12 mouse cellular contexts compared by ENCODE assay signal in the genomic region with DNA sequence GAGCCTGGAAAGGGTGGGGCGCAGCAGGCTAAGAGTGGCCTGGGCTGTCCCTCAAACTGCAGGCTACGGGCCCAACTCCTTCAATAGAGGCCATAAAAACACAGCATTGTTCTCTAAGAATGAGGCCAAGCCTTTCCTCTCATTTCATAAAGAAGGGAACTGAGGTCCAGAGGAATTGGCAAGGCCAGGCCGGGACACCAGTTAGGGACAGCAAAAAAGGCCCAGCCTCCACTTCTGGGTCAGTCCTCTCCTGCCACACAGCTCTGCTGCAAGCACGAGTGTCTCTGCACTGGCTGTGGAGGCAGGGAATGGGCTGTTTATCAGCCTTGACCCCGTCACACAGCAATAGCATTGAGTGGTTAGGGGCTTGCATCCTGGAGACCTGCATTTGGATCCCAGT. TPM values are rescaled to one million over a fixed set of nuclear protein-coding genes. Genes with fewer than 3 reads are reported as not detected.
DNase-seq lines count a peak whose midpoint lies in the region; ATAC-seq and TF ChIP-seq lines count a peak whose summit lies in the region.
"Had no signal": no experiment of that assay in that cellular context is flagged by ENCODE, and none has a peak within 500 bp of the region (broad histone marks: within the 10 kb centered on the region; RNA-seq: fewer than 3 reads in every experiment).

No protein-coding gene starts in this region.

- H3K27ac ChIP-seq in hindbrain, embryonic 14.5 days, result no peak overlapping the region
- no peak overlapping the region for H3K27ac ChIP-seq in hindbrain, embryonic 11.5 days (ENCODE audit: low read depth, low read length)
- peak overlapping the region; percentile 86 for H3K27ac ChIP-seq in lung, postnatal 0 days (ENCODE audit: low read length)
- H3K27ac ChIP-seq in midbrain, embryonic 13.5 days, result no peak overlapping the region
- H3K27ac ChIP-seq: embryonic facial prominence, embryonic 12.5 days; heart, embryonic 13.5 days had no signal

- no peak overlapping the region for H3K4me3 ChIP-seq in hindbrain, embryonic 14.5 days (replicated peaks; ENCODE audit: low read length)
- H3K4me3 ChIP-seq in hindbrain, embryonic 11.5 days (ENCODE audit: low read depth, low read length), result no peak overlapping the region
- no peak overlapping the region for H3K4me3 ChIP-seq in lung, postnatal 0 days (ENCODE audit: low read depth, low read length)
- H3K4me3 ChIP-seq in midbrain, embryonic 13.5 days (replicated peaks), result 0 out of 2 replicates have a peak overlapping the region, but pooled peaks have one; percentile 81
- H3K4me3 ChIP-seq: embryonic facial prominence, embryonic 12.5 days; heart, embryonic 13.5 days had no signal

- H3K27me3 ChIP-seq in hindbrain, embryonic 14.5 days (ENCODE audit: control insufficient read depth, insufficient read depth, low read length), result no peaks in the 10 kb centered on the region
- no peaks in the 10 kb centered on the region for H3K27me3 ChIP-seq in hindbrain, embryonic 11.5 days (ENCODE audit: control insufficient read depth, insufficient read depth, low read length)
- no peaks in the 10 kb centered on the region for H3K27me3 ChIP-seq in lung, postnatal 0 days (replicated peaks; ENCODE audit: insufficient read depth, low read length)
- no peaks in the 10 kb centered on the region for H3K27me3 ChIP-seq in midbrain, embryonic 13.5 days
- H3K27me3 ChIP-seq: embryonic facial prominence, embryonic 12.5 days had no signal

- ATAC-seq in hindbrain, embryonic 14.5 days (ENCODE audit: low FRiP score), result no peak
- ATAC-seq in hindbrain, embryonic 11.5 days (ENCODE audit: low FRiP score), result no peak
- ATAC-seq in lung, postnatal 0 days, result no peak
- no peak for ATAC-seq in midbrain, embryonic 13.5 days

- WGBS in hindbrain, embryonic 14.5 days, result 78% methylated on average over 5 of the region's 5 CpGs
- WGBS in hindbrain, embryonic 11.5 days, result 70% methylated on average over 5 of the region's 5 CpGs
- 54% methylated on average over 5 of the region's 5 CpGs for WGBS in lung, postnatal 0 days
- WGBS in midbrain, embryonic 13.5 days, result 63% methylated on average over 5 of the region's 5 CpGs

- 0 out of 2 replicates have a peak overlapping the region, but pooled peaks have one; percentile 87 for H3K4me2 ChIP-seq in hindbrain, embryonic 14.5 days (replicated peaks)
- no peak overlapping the region for H3K4me2 ChIP-seq in hindbrain, embryonic 11.5 days (replicated peaks; ENCODE audit: low read depth, low read length)
- H3K4me2 ChIP-seq in lung, postnatal 0 days (replicated peaks; ENCODE audit: low read depth, low read length), result no peak overlapping the region
- peak overlapping the region; percentile 95; the same call in 1 of the 2 replicates for H3K4me2 ChIP-seq in midbrain, embryonic 13.5 days (replicated peaks)
- H3K4me2 ChIP-seq: heart, embryonic 13.5 days had no signal

- no peak for DNase-seq in hindbrain, embryonic 14.5 days (ENCODE audit: low spot score)
- no peak for DNase-seq in hindbrain, embryonic 11.5 days (ENCODE audit: low spot score)
- DNase-seq in lung, postnatal 0 days (ENCODE audit: low spot score), result no peak
- DNase-seq in lung, postnatal 25 days (ENCODE audit: low spot score), result no peak
- peak; percentile 20 for DNase-seq in cerebellum, postnatal 36 days
- no peak for DNase-seq in adrenal gland, postnatal 14 days
- DNase-seq: kidney, adult 8-10 months; thymus, postnatal 14 days had no signal

- TF ChIP-seq CTCF in lung, postnatal 0 days (IDR thresholded peaks at IDR 0.05), result no peak

- 0 out of 2 replicates have a peak overlapping the region, but pooled peaks have one; percentile 13 for H3K9ac ChIP-seq in hindbrain, embryonic 14.5 days
- H3K9ac ChIP-seq in hindbrain, embryonic 11.5 days (ENCODE audit: low read depth, low read length), result no peak overlapping the region
- no peak overlapping the region for H3K9ac ChIP-seq in lung, postnatal 0 days (replicated peaks; ENCODE audit: low read depth)
- peak overlapping the region; percentile 42; the same call in 1 of the 2 replicates for H3K9ac ChIP-seq in midbrain, embryonic 13.5 days (replicated peaks)
- H3K9ac ChIP-seq: embryonic facial prominence, embryonic 12.5 days had no signal

- H3K9me3 ChIP-seq in hindbrain, embryonic 14.5 days (ENCODE audit: control insufficient read depth, low read length), result no peaks in the 10 kb centered on the region
- no peaks in the 10 kb centered on the region for H3K9me3 ChIP-seq in hindbrain, embryonic 11.5 days (ENCODE audit: control insufficient read depth, low read length)
- no peaks in the 10 kb centered on the region for H3K9me3 ChIP-seq in lung, postnatal 0 days (ENCODE audit: low read length)
- H3K9me3 ChIP-seq in midbrain, embryonic 13.5 days, result no peaks in the 10 kb centered on the region
- H3K9me3 ChIP-seq: embryonic facial prominence, embryonic 12.5 days; heart, embryonic 13.5 days had no signal

- no peaks in the 10 kb centered on the region for H3K36me3 ChIP-seq in hindbrain, embryonic 14.5 days (replicated peaks; ENCODE audit: control insufficient read depth, insufficient read depth)
- H3K36me3 ChIP-seq in hindbrain, embryonic 11.5 days (ENCODE audit: control insufficient read depth, insufficient read depth, low read length), result no peaks in the 10 kb centered on the region
- H3K36me3 ChIP-seq in lung, postnatal 0 days (ENCODE audit: insufficient read depth, low read length), result no peaks in the 10 kb centered on the region
- H3K36me3 ChIP-seq in midbrain, embryonic 13.5 days, result no peaks in the 10 kb centered on the region
- H3K36me3 ChIP-seq: embryonic facial prominence, embryonic 12.5 days; heart, embryonic 13.5 days had no signal

- peaks cover 48% of the 10 kb centered on the region for H3K4me1 ChIP-seq in hindbrain, embryonic 14.5 days (replicated peaks; ENCODE audit: control insufficient read depth, insufficient read depth, low read length)
- H3K4me1 ChIP-seq in hindbrain, embryonic 11.5 days (replicated peaks; ENCODE audit: control insufficient read depth, insufficient read depth, low read length), result peaks cover 16% of the 10 kb centered on the region
- H3K4me1 ChIP-seq in lung, postnatal 0 days (ENCODE audit: insufficient read depth, low read depth, low read length), result peaks cover 54% of the 10 kb centered on the region; the same call in 1 of the 2 replicates
- H3K4me1 ChIP-seq in midbrain, embryonic 13.5 days (replicated peaks), result peaks cover 76% of the 10 kb centered on the region

- TF ChIP-seq EP300 in lung, postnatal 0 days (IDR thresholded peaks at IDR 0.05), result no peak

RNA-seq across cellular contexts. Expression of gene Elmo2, which starts 2.8 kb away (rescaled TPM):
- 99.7 and 100 TPM in 2 replicates for polyA plus RNA-seq in hindbrain, embryonic 14.5 days (2014; fragmentation: Nextera tagmentation; extraction: Ambion mirVana)
- 76.7 and 78.5 TPM in 2 replicates for polyA plus RNA-seq in hindbrain, embryonic 11.5 days (2014; fragmentation: Nextera tagmentation; extraction: Ambion mirVana)
- 61.1 and 66.4 TPM in 2 replicates for polyA plus RNA-seq in lung, postnatal 0 days (2015; fragmentation: Nextera tagmentation; extraction: Ambion mirVana)
- 91.6 and 98.6 TPM in 2 replicates for polyA plus RNA-seq in midbrain, embryonic 13.5 days (2015; fragmentation: Nextera tagmentation; extraction: Ambion mirVana)
- total RNA-seq in adrenal gland, postnatal 14 days (2021), result 26.2 and 27.8 TPM in 2 replicates

RNA-seq across cellular contexts. Expression of gene Slc35c2, which starts 35.8 kb away (rescaled TPM):
- 60.1 and 60.8 TPM in 2 replicates for polyA plus RNA-seq in hindbrain, embryonic 14.5 days (2014; fragmentation: Nextera tagmentation; extraction: Ambion mirVana)
- 45.8 and 51.0 TPM in 2 replicates for polyA plus RNA-seq in hindbrain, embryonic 11.5 days (2014; fragmentation: Nextera tagmentation; extraction: Ambion mirVana)
- 42.8 and 44.1 TPM in 2 replicates for polyA plus RNA-seq in lung, postnatal 0 days (2015; fragmentation: Nextera tagmentation; extraction: Ambion mirVana)
- polyA plus RNA-seq in midbrain, embryonic 13.5 days (2015; fragmentation: Nextera tagmentation; extraction: Ambion mirVana), result 69.6 and 73.8 TPM in 2 replicates
- total RNA-seq in adrenal gland, postnatal 14 days (2021), result 32.8 and 36.4 TPM in 2 replicates

RNA-seq across cellular contexts. Expression of gene Zfp663, which starts 45.0 kb away (rescaled TPM):
- polyA plus RNA-seq in hindbrain, embryonic 14.5 days (2014; fragmentation: Nextera tagmentation; extraction: Ambion mirVana), result 6.2 and 6.3 TPM in 2 replicates
- polyA plus RNA-seq in hindbrain, embryonic 11.5 days (2014; fragmentation: Nextera tagmentation; extraction: Ambion mirVana), result 7.0 and 7.6 TPM in 2 replicates
- polyA plus RNA-seq in lung, postnatal 0 days (2015; fragmentation: Nextera tagmentation; extraction: Ambion mirVana), result 1.2 and 2.0 TPM in 2 replicates
- 10.4 and 10.5 TPM in 2 replicates for polyA plus RNA-seq in midbrain, embryonic 13.5 days (2015; fragmentation: Nextera tagmentation; extraction: Ambion mirVana)
- not detected in 2 replicates for total RNA-seq in adrenal gland, postnatal 14 days (2021)
- polyA plus RNA-seq: macrophage had no signal

Comparison
In these comparisons a context has a peak if more than half of its experiments do, and no peak if none do; other contexts are left out.
1. H3K4me2 ChIP-seq: peak in hindbrain, embryonic 14.5 days (single experiment) and midbrain, embryonic 13.5 days (single experiment); none in hindbrain, embryonic 11.5 days (single experiment) and lung, postnatal 0 days (single experiment).
2. H3K9ac ChIP-seq: peak in hindbrain, embryonic 14.5 days (single experiment) and midbrain, embryonic 13.5 days (single experiment); none in hindbrain, embryonic 11.5 days (single experiment) and lung, postnatal 0 days (single experiment).
3. DNase-seq: peak in cerebellum, postnatal 36 days (2 of 2); none in hindbrain, embryonic 14.5 days (single experiment), hindbrain, embryonic 11.5 days (single experiment), lung, postnatal 0 days (single experiment), lung, postnatal 25 days (single experiment) and adrenal gland, postnatal 14 days (single experiment).